Mouse (Mus musculus): ENCODE results near the gene Akr1c13. TPM values are rescaled to one million over a fixed set of nuclear protein-coding genes. Genes with fewer than 3 reads are reported as not detected.

Gene Akr1c13
- total RNA-seq, 2 experiments from 2014 or later = 0.43 TPM; not detected in 1

GRCm38 (mm10) chr13:4233536-4234172 lies 42.7 kb downstream of the Akr1c13 start:
- no peak for DNase-seq (ENCODE audit: low spot score)

- DNase-seq (ENCODE audit: low spot score) = no peak
Observed at GRCm38 (mm10) chr13:4244861-4245559, 54.1 kb downstream of the Akr1c13 start.

- no peak for DNase-seq (ENCODE audit: low spot score)
Observed at GRCm38 (mm10) chr13:4249347-4249746, 58.4 kb downstream of the Akr1c13 start.

Other genes starting within 250 kb of the Akr1c13 start
- gene Ucn3, start 245.8 kb upstream of the Akr1c13 start, total RNA-seq (2021) = not detected
- 1 to 10 TPM; 2.3 to 2.6 TPM for gene Akr1c14, start 142.1 kb upstream of the Akr1c13 start, total RNA-seq (2021)
- gene Akr1c18, start 40.5 kb upstream of the Akr1c13 start, total RNA-seq (2021) = under 1 TPM; 0.25 to 0.33 TPM
- gene Akr1c19, start 37.5 kb downstream of the Akr1c13 start, total RNA-seq (2021) = under 1 TPM in 1 of 2 experiments, not detected in 1; 0.66 TPM
- gene Akr1c12, start 88.3 kb downstream of the Akr1c13 start, total RNA-seq (2021) = not detected
- gene Akr1c6, start 243.2 kb downstream of the Akr1c13 start, total RNA-seq (2021) = under 1 TPM in 1 of 2 experiments, not detected in 1; 0.47 TPM

Measured in gastrocnemius, adult 18-20 months (tissue).